Mouse (Mus musculus): ENCODE measurements at regions not wholly inside any gene's neighbourhood (a gene's known extent, or its start where the extent isn't known, plus 50 kb on each side); places are given as distances from the start of the nearest gene placed in this dataset.

DNA sequence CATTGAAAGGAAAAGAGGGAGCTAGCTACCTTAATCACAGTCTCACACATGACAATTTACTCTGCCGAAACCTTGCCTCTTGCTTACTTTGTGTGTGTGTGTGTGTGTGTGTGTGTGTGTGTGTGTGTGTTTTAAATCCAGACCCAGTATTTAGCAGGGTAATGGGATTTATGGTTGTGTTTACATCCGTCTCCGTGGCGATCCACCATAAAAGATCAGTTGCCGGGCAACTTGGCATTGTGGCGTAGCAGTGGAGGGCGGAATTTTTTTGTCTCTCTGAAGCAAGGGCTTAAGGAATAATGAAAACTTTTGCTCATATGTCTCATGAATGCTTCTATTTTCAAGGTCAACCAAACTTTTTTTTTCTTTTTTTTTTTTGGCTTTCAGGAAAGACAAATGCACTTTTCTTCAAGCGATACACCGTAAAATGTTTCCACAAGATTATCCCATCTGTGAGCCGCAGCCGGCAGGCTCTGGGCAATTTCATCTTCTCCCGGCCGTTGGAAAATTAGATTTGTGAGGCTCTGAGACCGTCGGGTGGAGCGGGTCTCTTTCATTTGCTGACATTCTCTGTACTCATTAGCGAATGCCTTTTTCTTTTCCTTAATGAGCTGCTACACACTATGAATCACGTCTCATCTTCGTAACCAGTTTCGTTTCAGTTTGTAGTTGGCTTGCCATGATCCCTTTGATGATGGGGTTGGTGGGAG, 53.9 kb upstream of the Ptch1 start:
- no peak for DNase-seq (ENCODE audit: low read depth)

DNA sequence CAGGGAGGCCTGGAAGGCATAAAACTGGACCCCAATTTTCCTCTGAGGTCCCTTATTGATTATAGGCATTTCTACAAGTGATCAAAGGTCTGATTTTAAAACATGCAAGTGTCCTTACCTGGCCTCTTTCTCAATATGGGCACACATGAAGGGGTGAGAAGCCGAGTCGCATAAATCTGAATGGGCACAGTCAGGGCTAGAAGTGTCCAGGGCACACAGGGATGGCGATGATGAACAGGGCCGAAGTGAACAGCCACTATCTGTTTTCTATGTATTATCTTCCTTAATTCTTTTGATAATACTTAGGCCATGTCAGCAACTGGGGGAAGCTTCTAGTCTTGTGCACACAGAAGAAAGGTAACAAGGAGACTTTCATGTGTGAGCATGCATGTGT, 54.5 kb upstream of the Ptch1 start:
- no peak for DNase-seq (ENCODE audit: low read depth)

DNA sequence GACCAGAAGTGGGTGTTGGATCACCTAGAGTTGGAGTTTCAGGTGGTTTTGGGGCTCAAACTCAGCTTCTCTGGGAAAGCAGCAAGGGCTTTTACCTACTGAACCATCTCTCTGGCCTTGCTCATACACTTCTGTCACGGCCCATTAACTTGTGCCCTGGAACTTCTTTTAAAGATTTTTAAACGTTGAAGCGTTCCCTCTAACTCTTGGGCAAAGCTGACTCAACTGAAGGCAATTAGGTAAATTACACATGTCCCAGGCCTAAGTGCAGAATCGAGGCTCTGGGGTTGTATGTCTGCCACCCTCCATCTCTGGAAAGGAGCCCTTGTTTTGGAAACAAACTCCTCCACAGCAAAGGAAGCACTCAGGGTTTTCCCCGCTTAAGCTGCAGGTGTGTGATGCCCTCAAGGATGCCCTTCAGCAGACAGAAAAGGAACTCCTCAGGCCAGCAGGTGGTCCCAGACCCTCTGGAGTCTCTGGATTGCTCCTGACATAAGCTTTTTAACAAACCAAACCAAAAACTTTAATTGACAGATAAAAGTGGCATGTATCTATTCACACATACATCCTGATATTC, 58.5 kb upstream of the Ptch1 start:
- DNase-seq (ENCODE audit: low read depth): no peak

DNA sequence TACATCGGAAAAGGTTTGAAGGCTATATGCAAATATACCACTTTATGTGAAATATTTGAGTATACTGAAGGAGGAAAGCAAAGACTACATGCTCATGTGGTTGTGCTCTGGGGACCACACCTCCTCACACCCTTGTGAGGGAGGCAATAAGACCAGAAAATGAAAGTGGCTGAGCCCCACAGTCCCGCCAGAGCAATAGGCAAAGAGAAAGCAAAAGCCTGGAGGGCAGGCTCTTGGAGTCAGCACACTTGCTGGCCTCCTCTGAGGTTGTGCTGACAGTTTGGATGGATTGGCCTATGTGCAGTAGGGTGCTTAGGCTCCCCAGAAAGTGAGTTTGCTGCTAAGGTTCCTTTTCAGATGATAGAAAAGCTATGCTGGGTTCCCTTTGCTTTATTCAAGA, 60.9 kb upstream of the Ptch1 start:
- no peak for DNase-seq (ENCODE audit: low read depth)

DNA sequence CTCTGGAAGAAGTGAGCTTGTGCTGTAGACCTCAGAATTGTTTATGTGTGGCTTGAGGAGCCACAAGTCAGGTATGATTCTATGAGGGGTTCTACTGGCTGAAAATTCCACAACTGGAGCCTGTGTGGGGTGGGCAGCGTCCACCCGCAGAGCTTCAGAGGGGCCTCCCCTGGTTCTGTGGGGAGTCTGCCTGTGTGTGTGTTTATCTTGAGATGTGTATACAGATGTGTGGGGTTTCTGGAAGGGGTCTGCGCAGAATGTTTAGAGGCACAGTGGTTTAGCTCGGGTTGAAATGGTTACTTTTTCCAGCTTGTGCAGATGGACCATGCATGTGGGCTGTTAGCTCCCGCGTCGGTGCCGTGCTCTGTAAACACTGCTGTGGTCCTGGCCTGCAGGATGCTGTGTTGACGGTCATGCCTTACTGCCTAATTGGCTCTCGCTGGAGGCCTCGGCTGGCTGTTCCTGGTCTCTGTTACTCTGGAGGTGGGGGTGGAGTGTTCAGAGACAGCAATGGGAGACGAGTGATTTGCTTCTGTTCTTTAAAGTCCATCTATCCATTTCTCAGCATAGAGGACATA, 68.3 kb upstream of the Ptch1 start:
- no peak for DNase-seq (ENCODE audit: low read depth)

GRCm38 (mm10) chr13:63642617-63643016, 69.2 kb upstream of the Ptch1 start:
- DNase-seq (ENCODE audit: low read depth): peak; percentile 48

DNA sequence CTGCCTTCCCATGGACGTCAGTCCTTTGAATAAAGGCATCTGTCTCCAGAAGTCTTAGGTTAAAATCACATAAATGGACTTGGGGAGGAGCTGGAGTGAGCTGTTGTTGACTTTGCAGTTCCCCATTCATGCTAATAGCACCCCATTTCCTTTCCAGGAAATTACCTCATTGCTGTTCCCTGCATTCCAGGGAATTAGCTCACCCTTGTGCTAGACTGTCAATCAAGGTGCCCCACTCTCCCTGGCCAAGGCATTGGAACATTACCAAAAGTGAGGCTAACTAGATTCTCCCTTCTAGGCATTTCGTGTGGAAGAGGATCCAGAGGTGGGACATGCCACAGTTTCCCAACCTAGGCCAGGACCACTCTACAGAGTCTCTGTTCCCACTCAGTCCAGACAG, 70.0 kb upstream of the Ptch1 start:
- no peak for DNase-seq (ENCODE audit: low read depth)

GRCm38 (mm10) chr13:63644308-63644707, 70.9 kb upstream of the Ptch1 start:
- peak; percentile 26 for DNase-seq (ENCODE audit: low read depth)

- no peak for DNase-seq (ENCODE audit: low read depth)
Measured at GRCm38 (mm10) chr13:63649058-63649647, 75.8 kb upstream of the Ptch1 start.

DNA sequence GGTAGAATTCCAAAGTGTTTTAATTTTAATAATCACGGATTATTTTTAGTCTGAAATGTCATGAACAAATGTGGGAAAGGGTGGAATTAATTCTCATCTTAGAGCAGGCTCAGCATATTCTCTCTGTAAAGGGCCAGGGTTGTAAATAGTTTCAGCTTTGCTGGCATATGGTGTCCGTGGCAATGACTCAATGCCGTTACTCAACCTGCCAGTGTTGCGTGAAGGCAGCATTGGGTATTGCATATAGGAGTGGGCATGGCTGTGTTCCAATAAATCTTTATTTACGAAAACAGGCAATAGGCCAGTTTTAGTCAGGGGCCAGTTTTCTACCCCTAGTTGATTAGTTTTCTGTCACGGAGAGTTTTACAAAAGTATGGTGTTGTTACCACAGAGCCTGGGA, 81.1 kb upstream of the Ptch1 start:
- DNase-seq (ENCODE audit: low read depth): no peak

- DNase-seq (ENCODE audit: low read depth): peak; percentile 85
Measured at GRCm38 (mm10) chr13:63657115-63657514, 83.7 kb upstream of the Ptch1 start.

GRCm38 (mm10) chr13:63659412-63659811, 86.0 kb upstream of the Ptch1 start:
- DNase-seq (ENCODE audit: low read depth): no peak

DNA sequence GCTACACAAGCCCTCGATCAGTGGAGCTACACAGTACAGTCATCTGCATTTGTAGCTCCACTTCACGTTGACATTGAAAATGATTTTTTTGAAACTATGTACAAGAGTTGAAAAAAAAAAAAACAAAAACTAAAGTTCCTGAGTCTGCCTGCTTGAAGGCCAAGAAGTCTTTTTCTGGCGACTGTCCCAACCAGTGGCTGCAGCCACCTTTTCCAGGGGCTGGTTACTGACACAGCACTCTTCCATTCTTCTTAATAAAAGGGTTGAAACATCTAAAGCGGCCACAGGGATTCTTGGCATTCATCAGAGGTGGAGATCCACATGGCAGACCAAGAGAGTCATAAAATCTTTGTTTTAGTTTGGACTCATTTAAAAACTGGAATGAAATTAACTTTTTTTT, 87.0 kb upstream of the Ptch1 start:
- no peak for DNase-seq (ENCODE audit: low read depth)

GRCm38 (mm10) chr13:63668576-63668975, 95.2 kb upstream of the Ptch1 start:
- no peak for DNase-seq (ENCODE audit: low read depth)

- no peak for DNase-seq (ENCODE audit: low read depth)
Measured at GRCm38 (mm10) chr13:63669031-63669430, 95.6 kb upstream of the Ptch1 start.

DNA sequence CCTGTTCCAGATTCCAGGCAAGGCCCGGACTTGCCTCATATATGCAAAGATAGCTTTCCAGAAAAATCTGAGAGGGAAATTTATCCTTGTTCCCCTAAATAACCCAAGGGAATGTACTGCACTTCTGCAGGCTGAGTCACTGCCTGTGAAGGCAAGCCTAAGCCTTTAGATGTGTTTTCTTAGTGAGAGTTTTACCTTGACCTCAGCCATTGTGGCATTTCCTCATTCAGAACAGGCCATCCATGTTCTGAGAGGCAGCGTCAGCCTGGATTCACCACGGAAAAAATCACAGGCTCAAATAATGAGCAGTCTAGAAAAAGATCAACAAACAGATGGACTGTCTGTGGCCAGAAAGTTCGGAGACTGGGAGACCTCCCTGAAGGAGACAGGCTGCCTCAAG, 99.0 kb upstream of the Ptch1 start:
- no peak for DNase-seq (ENCODE audit: low read depth)

GRCm38 (mm10) chr13:63677696-63678095, 104.3 kb upstream of the Ptch1 start:
- no peak for DNase-seq (ENCODE audit: low read depth)

- DNase-seq (ENCODE audit: low read depth): no peak
Measured at GRCm38 (mm10) chr13:63678265-63679260, 105.2 kb upstream of the Ptch1 start.

- no peak for DNase-seq (ENCODE audit: low read depth)
Measured at GRCm38 (mm10) chr13:63682341-63682740, 108.9 kb upstream of the Ptch1 start.

DNA sequence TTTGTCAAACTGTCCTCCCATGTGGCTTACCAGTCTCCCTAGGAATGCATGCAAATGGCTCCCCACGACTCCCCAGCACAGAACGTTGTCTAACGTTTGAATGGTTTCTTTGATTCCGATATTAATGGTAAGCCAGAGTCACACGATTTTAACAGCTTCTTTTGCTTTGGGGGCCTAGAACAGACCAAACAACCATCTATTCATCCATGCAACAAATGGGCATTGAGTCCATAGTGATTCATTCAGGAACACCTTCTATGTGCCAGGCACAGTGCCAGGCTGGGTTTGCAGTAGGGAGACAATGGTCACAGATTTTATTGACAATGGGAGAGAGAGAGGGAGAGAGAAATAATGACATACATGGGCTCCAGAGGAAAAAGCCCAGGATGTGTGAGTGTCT, 118.6 kb upstream of the Ptch1 start:
- no peak for DNase-seq (ENCODE audit: low read depth)

GRCm38 (mm10) chr13:63693636-63694035, 120.2 kb upstream of the Ptch1 start:
- no peak for DNase-seq (ENCODE audit: low read depth)

DNA sequence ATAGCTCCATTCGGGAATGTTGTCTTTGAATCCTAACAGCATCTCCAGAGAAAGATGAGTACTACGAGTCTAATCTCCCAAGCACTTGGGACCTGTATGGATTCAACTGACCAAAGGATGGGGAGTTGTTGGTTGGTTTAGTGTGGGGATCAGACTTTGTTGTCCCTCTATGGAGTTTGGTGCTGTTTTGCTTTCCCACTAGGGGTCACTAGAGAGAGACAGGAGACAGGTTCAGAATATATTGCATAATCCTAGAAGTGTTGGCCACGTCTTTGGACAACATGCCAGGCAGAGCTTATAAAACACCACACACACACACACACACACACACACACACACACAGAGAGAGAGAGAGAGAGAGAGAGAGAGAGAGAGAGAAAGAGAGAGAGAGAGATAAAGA, 118.6 kb upstream of the Ercc6l2 start:
- no peak for DNase-seq (ENCODE audit: low read depth)
